Mouse (Mus musculus): ENCODE results near the gene Gm6793. TPM values are rescaled to one million over a fixed set of nuclear protein-coding genes. Genes with fewer than 3 reads are reported as not detected.

Gm6793 gene
- total and polyA plus RNA-seq, 3 experiments, result 0.27 TPM; not detected in 2

DNA sequence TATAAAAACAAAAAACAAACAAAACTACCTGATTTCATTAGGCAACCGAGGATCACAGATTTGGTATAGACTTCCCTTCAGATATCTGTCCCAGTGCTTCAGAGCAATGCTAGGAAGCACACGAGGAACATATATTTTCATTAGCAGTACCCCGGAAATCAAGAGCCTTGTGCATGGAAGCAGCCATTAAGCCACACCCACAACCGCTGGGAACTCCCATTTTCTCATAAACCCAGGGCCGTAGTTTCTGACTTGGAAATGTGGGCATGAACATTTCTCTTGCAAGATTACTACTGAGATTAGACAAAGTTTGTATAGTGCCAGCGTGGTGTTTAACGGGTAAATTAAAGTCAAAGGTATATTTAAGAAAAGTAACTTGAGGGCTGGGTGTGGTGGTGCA, 5.3 kb downstream of the Gm6793 start:
- H3K4me2 ChIP-seq (ENCODE audit: insufficient read depth, low read depth, poor library complexity, severe bottlenecking), result peak overlapping the region; percentile 95

DNA sequence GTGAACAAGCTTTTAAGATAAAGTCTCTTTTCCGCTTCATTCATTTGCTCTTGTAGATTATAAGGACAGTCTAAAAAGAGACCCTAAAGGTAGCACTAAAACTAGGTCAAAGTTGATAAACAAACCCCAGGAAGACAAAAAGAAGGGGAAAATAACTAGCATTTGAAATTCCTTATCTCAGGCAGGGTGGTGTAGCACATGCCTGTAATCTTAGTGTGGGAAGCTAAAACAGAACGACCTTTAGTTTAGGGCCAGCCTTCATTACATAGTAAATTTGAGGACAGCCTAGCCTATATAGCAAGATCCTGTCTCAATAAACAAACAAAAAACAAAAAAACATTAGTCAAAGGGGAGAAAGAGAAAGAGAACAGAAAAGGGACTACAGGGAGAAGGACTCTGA, 7.2 kb downstream of the Gm6793 start:
- H3K9me3 ChIP-seq (replicated peaks; ENCODE audit: low read length), result no peaks in the 10 kb centered on the region
- in situ Hi-C loops (cut with MboI; ENCODE audit: low pct_ligation_motif_present, low pct_unique_long_range_greater_than_20kb, low sequenced_read_pairs), result no loop called here
- no peak overlapping the region for H3K27ac ChIP-seq (ENCODE audit: insufficient read depth, low read depth)
- H3K4me1 ChIP-seq (ENCODE audit: control insufficient read depth in 1 of 2, insufficient read depth in 2 of 2), result peaks cover 2 to 15% of the 10 kb centered on the region in 2 experiments; a peak in 2 of 4 replicates
- H3K27me3 ChIP-seq (replicated peaks), result no peaks in the 10 kb centered on the region
- no peak for TF ChIP-seq MYC (IDR thresholded peaks at IDR 0.05; ENCODE audit: low read depth, low read length)
- no peak for TF ChIP-seq SIN3A (IDR thresholded peaks at IDR 0.05; ENCODE audit: low read length)
- no peak for TF ChIP-seq POLR2AphosphoS2 (IDR thresholded peaks at IDR 0.05; ENCODE audit: low read depth, low read length)
- TF ChIP-seq MAFK (IDR thresholded peaks at IDR 0.05; ENCODE audit: insufficient replicate concordance, low read length), result no peak
- TF ChIP-seq MEF2A (IDR thresholded peaks at IDR 0.05; ENCODE audit: borderline replicate concordance, low read depth, low read length), result no peak
- no peak for TF ChIP-seq MXI1 (IDR thresholded peaks at IDR 0.05; ENCODE audit: low read depth, low read length)
- no peak for TF ChIP-seq SMC3 (IDR thresholded peaks at IDR 0.05; ENCODE audit: low read depth, low read length)
- no peak for TF ChIP-seq MAZ (IDR thresholded peaks at IDR 0.05; ENCODE audit: low read depth, low read length)
- no peak overlapping the region for H3K4me3 ChIP-seq (replicated peaks in 1 of 3; ENCODE audit: low read depth in 2 of 3, low read length in 2 of 3, poor library complexity in 1 of 3)
- dilution Hi-C loops (cut with MboI; ENCODE audit: extremely low pct_ligation_motif_present, extremely low pct_unique_long_range_greater_than_20kb, low sequenced_read_pairs), result no loop called here
- H3K36me3 ChIP-seq (replicated peaks in 1 of 2; ENCODE audit: control insufficient read depth in 1 of 2, insufficient read depth in 1 of 2, low read length in 1 of 2), result peaks cover 31 to 55% of the 10 kb centered on the region in 2 experiments
- no peak for DNase-seq (ENCODE audit: extremely low read depth)
- H3K4me2 ChIP-seq (ENCODE audit: insufficient read depth, low read depth, poor library complexity, severe bottlenecking), result no peak overlapping the region
- no peak overlapping the region for H3K9ac ChIP-seq (ENCODE audit: insufficient read depth, low read depth)
- H3K79me2 ChIP-seq (replicated peaks; ENCODE audit: control insufficient read depth, extremely low read depth, insufficient read depth, poor library complexity, severe bottlenecking), result peaks cover 72% of the 10 kb centered on the region

More for the DNA sequence above, 5.3 kb downstream of the Gm6793 start:
- TF ChIP-seq CTCF (conservative IDR thresholded peaks at IDR 0.05 in 1 of 2, IDR thresholded peaks at IDR 0.05 in 1 of 2; ENCODE audit: low read depth in 2 of 2, low read length in 2 of 2), result no peak
- TF ChIP-seq MAX (IDR thresholded peaks at IDR 0.05; ENCODE audit: low read length), result 0 out of 2 replicates have a peak, but pooled peaks have one; percentile 17
- no peak for TF ChIP-seq MEF2A (IDR thresholded peaks at IDR 0.05; ENCODE audit: borderline replicate concordance, low read depth, low read length)
- TF ChIP-seq PAX5 (IDR thresholded peaks at IDR 0.05; ENCODE audit: low read length), result no peak
- no peak for TF ChIP-seq ZKSCAN1 (IDR thresholded peaks at IDR 0.05; ENCODE audit: borderline replicate concordance, low read depth, low read length)
- 0 out of 2 replicates have a peak, but pooled peaks have one; percentile 23 for TF ChIP-seq ELF1 (IDR thresholded peaks at IDR 0.05; ENCODE audit: low read depth, low read length)
- no peak for TF ChIP-seq ZNF384 (IDR thresholded peaks at IDR 0.05; ENCODE audit: low read depth, low read length)
- in situ Hi-C loops (cut with MboI; ENCODE audit: low pct_ligation_motif_present, low pct_unique_long_range_greater_than_20kb, low sequenced_read_pairs), result no loop called here
- H3K79me2 ChIP-seq (replicated peaks; ENCODE audit: control insufficient read depth, extremely low read depth, insufficient read depth, poor library complexity, severe bottlenecking), result peaks cover 78% of the 10 kb centered on the region
- peak overlapping the region; percentile 4 to 90 (median 23) for H3K4me3 ChIP-seq (replicated peaks in 1 of 3; ENCODE audit: low read depth in 2 of 3, low read length in 2 of 3, poor library complexity in 1 of 3)
- no peaks in the 10 kb centered on the region for H3K27me3 ChIP-seq (replicated peaks)
- DNase-seq (ENCODE audit: extremely low read depth), result peak; percentile 69
- dilution Hi-C loops (cut with MboI; ENCODE audit: extremely low pct_ligation_motif_present, extremely low pct_unique_long_range_greater_than_20kb, low sequenced_read_pairs), result no loop called here
- peaks cover 17 to 41% of the 10 kb centered on the region in 2 experiments for H3K36me3 ChIP-seq (replicated peaks in 1 of 2; ENCODE audit: control insufficient read depth in 1 of 2, insufficient read depth in 1 of 2, low read length in 1 of 2)
- no peak overlapping the region; the same call in 1 of the 2 replicates for H3K9ac ChIP-seq (ENCODE audit: insufficient read depth, low read depth)
- H3K4me1 ChIP-seq (ENCODE audit: control insufficient read depth in 1 of 2, insufficient read depth in 2 of 2), result peaks cover 8 to 22% of the 10 kb centered on the region in 2 experiments
- H3K27ac ChIP-seq (ENCODE audit: insufficient read depth, low read depth), result no peak overlapping the region
- H3K9me3 ChIP-seq (replicated peaks; ENCODE audit: low read length), result no peaks in the 10 kb centered on the region

DNA sequence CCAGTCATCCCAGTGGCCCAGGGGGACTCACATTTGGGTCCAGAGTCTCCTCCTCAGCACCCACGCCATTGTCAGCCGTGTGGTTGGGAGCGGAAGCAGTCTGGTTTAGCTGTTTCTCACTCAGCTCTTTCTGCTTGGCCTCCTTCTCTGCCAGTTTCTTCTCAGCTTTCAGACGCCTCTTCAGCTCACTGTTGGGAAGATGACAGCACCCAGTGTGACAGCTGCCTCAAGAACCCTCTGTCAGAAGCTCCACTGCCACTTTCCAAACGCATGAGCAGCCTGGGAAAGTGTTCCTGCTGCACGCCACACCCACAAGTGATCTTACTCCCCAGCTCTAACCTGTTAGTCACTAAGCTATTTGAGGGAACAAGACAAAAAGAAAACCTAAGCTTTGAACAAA, 9.2 kb downstream of the Gm6793 start:
- Histone ChIP-seq H3K79me2 (replicated peaks; ENCODE audit: control insufficient read depth, extremely low read depth, insufficient read depth, poor library complexity, severe bottlenecking) (peaks cover 60% of the 10 kb centered on the region), H3K27ac (ENCODE audit: insufficient read depth, low read depth) (no peak overlapping the region), H3K4me1 (ENCODE audit: control insufficient read depth in 1 of 2, insufficient read depth in 2 of 2) (peaks cover 2 to 12% of the 10 kb centered on the region in 2 experiments; a peak in 2 of 4 replicates), H3K4me2 (ENCODE audit: insufficient read depth, low read depth, poor library complexity, severe bottlenecking) (no peak overlapping the region), H3K9me3 (replicated peaks; ENCODE audit: low read length) (no peaks in the 10 kb centered on the region), H3K9ac (ENCODE audit: insufficient read depth, low read depth) (no peak overlapping the region), H3K36me3 (replicated peaks in 1 of 2; ENCODE audit: control insufficient read depth in 1 of 2, insufficient read depth in 1 of 2, low read length in 1 of 2) (peaks cover 52 to 76% of the 10 kb centered on the region in 2 experiments), H3K27me3 (replicated peaks) (no peaks in the 10 kb centered on the region), H3K4me3 (replicated peaks in 1 of 3; ENCODE audit: low read depth in 2 of 3, low read length in 2 of 3, poor library complexity in 1 of 3) (no peak overlapping the region)
- no peak for TF ChIP-seq MYC (IDR thresholded peaks at IDR 0.05; ENCODE audit: low read depth, low read length)
- TF ChIP-seq ZMIZ1 (IDR thresholded peaks at IDR 0.05; ENCODE audit: low read depth, low read length), result no peak
- TF ChIP-seq CHD1 (IDR thresholded peaks at IDR 0.05; ENCODE audit: low read depth, low read length), result no peak
- no peak for TF ChIP-seq MEF2A (IDR thresholded peaks at IDR 0.05; ENCODE audit: borderline replicate concordance, low read depth, low read length)
- in situ Hi-C loops (cut with MboI; ENCODE audit: low pct_ligation_motif_present, low pct_unique_long_range_greater_than_20kb, low sequenced_read_pairs), result no loop called here
- no peak for DNase-seq (ENCODE audit: extremely low read depth)
- dilution Hi-C loops (cut with MboI; ENCODE audit: extremely low pct_ligation_motif_present, extremely low pct_unique_long_range_greater_than_20kb, low sequenced_read_pairs), result no loop called here
